Mouse (Mus musculus) spleen, adult 18-20 months (tissue): ENCODE measurements around the gene Rere.

ENCODE experiments used
- DNase-seq, 2 experiments: peaks; one replicate each; pipeline ENCODE4 v3.0.0; 2022; ENCODE audit warnings: mixed read lengths in 2 of 2

Gene Rere

GRCm38 (mm10) chr4:150441931-150442330, 160.5 kb downstream of the Rere start:
- no peak for DNase-seq

GRCm38 (mm10) chr4:150444068-150444467, 162.6 kb downstream of the Rere start:
- DNase-seq: no peak

- no peak for DNase-seq
These were observed 165.2 kb downstream of the Rere start for GRCm38 (mm10) chr4:150446617-150447016.

GRCm38 (mm10) chr4:150447517-150447916, 166.1 kb downstream of the Rere start:
- no peak for DNase-seq

- no peak for DNase-seq
These were observed 167.0 kb downstream of the Rere start for GRCm38 (mm10) chr4:150448433-150448832.

- DNase-seq: no peak
These were observed 168.7 kb downstream of the Rere start for GRCm38 (mm10) chr4:150450081-150450691.

GRCm38 (mm10) chr4:150452155-150452847, 170.9 kb downstream of the Rere start:
- no peak for DNase-seq

GRCm38 (mm10) chr4:150454571-150455306, 173.3 kb downstream of the Rere start:
- DNase-seq: no peak

GRCm38 (mm10) chr4:150455750-150456149, 174.3 kb downstream of the Rere start:
- no peak for DNase-seq

- no peak for DNase-seq
These were observed 175.0 kb downstream of the Rere start for GRCm38 (mm10) chr4:150456452-150456851.

GRCm38 (mm10) chr4:150456886-150457285, 175.4 kb downstream of the Rere start:
- DNase-seq: no peak

GRCm38 (mm10) chr4:150457353-150457752, 175.9 kb downstream of the Rere start:
- no peak for DNase-seq

- DNase-seq: no peak
These were observed 176.3 kb downstream of the Rere start for GRCm38 (mm10) chr4:150457771-150458170.

- no peak for DNase-seq
These were observed 177.8 kb downstream of the Rere start for GRCm38 (mm10) chr4:150459022-150459794.

GRCm38 (mm10) chr4:150460451-150460850, 179.0 kb downstream of the Rere start:
- no peak for DNase-seq

GRCm38 (mm10) chr4:150461011-150461410, 179.6 kb downstream of the Rere start:
- DNase-seq: no peak

- no peak for DNase-seq
These were observed 180.2 kb downstream of the Rere start for GRCm38 (mm10) chr4:150461427-150462189.

- peak in 1 of 2 experiments; percentile 20 for DNase-seq
These were observed 180.9 kb downstream of the Rere start for GRCm38 (mm10) chr4:150462367-150462766.

- peak; percentile 34 to 75 for DNase-seq
These were observed 184.3 kb downstream of the Rere start for GRCm38 (mm10) chr4:150465759-150466158.

- no peak for DNase-seq
These were observed 187.8 kb downstream of the Rere start for GRCm38 (mm10) chr4:150469274-150469673.

- DNase-seq: no peak
These were observed 189.4 kb downstream of the Rere start for GRCm38 (mm10) chr4:150470674-150471328.
